Mouse (Mus musculus): ENCODE results near the gene Phf20.

DNA sequence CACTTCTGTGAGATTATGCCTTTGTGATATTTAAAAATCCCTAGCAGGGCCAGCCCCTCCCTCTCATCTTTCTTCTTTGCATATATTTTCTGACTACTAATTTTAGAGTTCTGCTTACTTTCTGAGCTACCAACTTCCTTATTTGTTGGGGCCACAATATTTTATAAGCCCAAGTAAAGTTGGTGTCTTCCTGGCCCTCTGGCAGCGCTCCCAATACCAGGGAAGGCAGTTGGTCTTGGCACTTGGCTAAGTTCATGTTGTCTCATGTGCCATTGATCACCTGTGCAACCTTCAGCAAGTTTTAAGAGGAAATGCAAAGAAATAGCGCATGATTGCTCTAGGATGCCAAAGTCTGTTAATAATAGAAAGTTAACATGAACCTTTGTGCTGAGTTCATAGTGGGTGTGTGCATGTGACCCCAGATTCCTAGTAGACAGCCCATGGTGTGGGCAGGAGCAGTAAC is 99.4 kb downstream of the Phf20 start:
- TF ChIP-seq TCF12 (IDR thresholded peaks at IDR 0.05; ENCODE audit: insufficient read depth, poor library complexity, severe bottlenecking) (no peak), POLR2A (IDR thresholded peaks at IDR 0.05; ENCODE audit: insufficient read length, low read depth) (no peak), MYOD1 (IDR thresholded peaks at IDR 0.05; ENCODE audit: control insufficient read depth in 1 of 3, insufficient read length in 2 of 3, low read depth in 2 of 3) (no peak), MAX (IDR thresholded peaks at IDR 0.05; ENCODE audit: low read depth) (no peak), USF1 (IDR thresholded peaks at IDR 0.05; ENCODE audit: low read depth) (no peak)
